Mouse (Mus musculus) myocyte (in vitro differentiated cells): ENCODE measurements at regions not wholly inside any gene's neighbourhood (a gene's known extent, or its start where the extent isn't known, plus 50 kb on each side); places are given as distances from the start of the nearest gene placed in this dataset.

Experiments
- CEBPB ChIP-seq: IDR thresholded peaks from 2 replicates; pipeline ENCODE4 v1.6.1; 2011; ENCODE audit warnings: mild to moderate bottlenecking, moderate library complexity; ENCODE audit not compliant: poor library complexity, insufficient read depth, severe bottlenecking
- E2F4 ChIP-seq: IDR thresholded peaks from one replicate; pipeline ENCODE4 v1.6.1; 2011; ENCODE audit warnings: mild to moderate bottlenecking, control low read depth, moderate library complexity; ENCODE audit not compliant: insufficient read depth
- MAX ChIP-seq: IDR thresholded peaks from one replicate; pipeline ENCODE4 v1.6.1; 2011; ENCODE audit warnings: low read depth, mild to moderate bottlenecking, control low read depth
- MYOG ChIP-seq, 3 experiments: IDR thresholded peaks; one replicate each; pipeline ENCODE4 v1.6.1; 2011; ENCODE audit warnings: control low read depth in 2 of 3, low read depth in 2 of 3, mild to moderate bottlenecking in 2 of 3; ENCODE audit not compliant: insufficient read length in 2 of 3, control insufficient read depth in 1 of 3, insufficient read depth in 1 of 3
- POLR2A ChIP-seq: IDR thresholded peaks from one replicate; pipeline ENCODE4 v1.6.1; 2011; ENCODE audit warnings: low read depth, mild to moderate bottlenecking, control low read depth, moderate library complexity; ENCODE audit not compliant: insufficient read length
- POLR2AphosphoS2 ChIP-seq: IDR thresholded peaks from one replicate; pipeline ENCODE4 v1.6.1; 2011; ENCODE audit warnings: low read depth, control low read depth; ENCODE audit not compliant: insufficient read length
- REST ChIP-seq: IDR thresholded peaks from one replicate; pipeline ENCODE4 v1.6.1; 2011; ENCODE audit warnings: mild to moderate bottlenecking, control low read depth, moderate library complexity; ENCODE audit not compliant: insufficient read depth, insufficient read length
- TCF12 ChIP-seq: IDR thresholded peaks from one replicate; pipeline ENCODE4 v1.6.1; 2011; ENCODE audit warnings: mild to moderate bottlenecking, control low read depth; ENCODE audit not compliant: poor library complexity, insufficient read depth, severe bottlenecking
- TCF3 ChIP-seq: IDR thresholded peaks from one replicate; pipeline ENCODE4 v1.6.1; 2011; ENCODE audit warnings: low read depth, control low read depth; ENCODE audit not compliant: insufficient read length
- USF1 ChIP-seq: IDR thresholded peaks from one replicate; pipeline ENCODE4 v1.6.1; 2011; ENCODE audit warnings: low read depth, mild to moderate bottlenecking, control low read depth, moderate library complexity

DNA sequence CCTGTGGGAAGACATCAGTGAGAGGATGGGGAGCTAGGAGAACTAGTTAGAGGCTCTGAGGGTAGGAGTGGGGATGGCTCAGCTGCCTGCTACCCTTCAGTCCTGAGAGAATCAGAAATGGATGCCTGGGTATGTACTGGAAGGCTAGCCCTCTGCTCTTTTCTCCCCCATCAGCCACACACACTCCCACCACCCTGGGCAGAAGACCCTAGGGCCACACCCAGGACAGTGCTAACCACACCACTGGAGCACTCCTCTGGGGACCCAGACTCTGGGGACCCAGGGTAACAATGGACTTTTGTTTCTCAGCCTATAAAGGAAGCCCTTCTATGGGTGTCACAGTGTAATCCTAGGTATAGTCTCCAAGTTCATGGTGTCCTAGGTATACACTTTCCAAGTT lies 67.0 kb downstream of the Vcpkmt start:
- no peak for TF ChIP-seq POLR2A
- TF ChIP-seq USF1, result no peak
- TF ChIP-seq CEBPB, result no peak
- TF ChIP-seq TCF12, result no peak
- TF ChIP-seq E2F4, result no peak
- TF ChIP-seq MYOG (IDR thresholded peaks at IDR 0.05; ENCODE audit: control insufficient read depth in 1 of 3, insufficient read depth in 1 of 3, insufficient read length in 2 of 3, low read depth in 2 of 3), result no peak
- no peak for TF ChIP-seq REST
- no peak for TF ChIP-seq POLR2AphosphoS2
- no peak for TF ChIP-seq TCF3
- TF ChIP-seq MAX, result no peak
